Comparison of ENCODE assay signal across 19 mouse cellular contexts in the genomic region with DNA sequence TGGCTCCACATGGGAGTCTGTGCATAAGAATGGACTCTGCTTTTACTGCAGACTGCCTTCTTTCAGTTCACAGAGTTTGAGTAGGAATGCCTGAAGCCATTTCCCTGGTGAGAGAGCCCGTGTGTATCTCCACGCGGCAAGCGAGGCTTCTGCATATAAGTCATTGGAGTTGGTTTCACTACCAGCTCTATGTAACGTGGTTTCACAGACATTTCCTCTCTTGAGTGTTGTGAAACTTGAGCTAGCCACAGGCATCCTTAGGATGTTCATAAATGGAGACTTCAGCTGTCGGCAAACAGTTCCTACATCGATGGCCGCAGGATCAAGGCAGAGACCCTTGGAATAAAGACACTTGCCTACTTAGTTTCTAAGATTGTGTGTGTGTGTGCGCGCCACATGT. TPM values are rescaled to one million over a fixed set of nuclear protein-coding genes. Genes with fewer than 3 reads are reported as not detected.
"Had no signal": no experiment of that assay in that cellular context is flagged by ENCODE, and none has a peak within 500 bp of the region (broad histone marks: within the 10 kb centered on the region; RNA-seq: fewer than 3 reads in every experiment).

No protein-coding gene starts in this region.

- DNase-seq: liver, postnatal 0 days; lung, adult 2 months; lung, postnatal 14 days; lung, postnatal 36 days; right cerebral cortex, postnatal 14 days; thymus, adult 18-20 months; thymus, postnatal 25 days; thymus, postnatal 4 days had no signal

- H3K27ac ChIP-seq: lung, embryonic 15.5 days; macrophage; midbrain, embryonic 13.5 days; midbrain, embryonic 15.5 days; neural tube, embryonic 12.5 days; stomach, embryonic 15.5 days had no signal

- H3K4me3 ChIP-seq: lung, embryonic 15.5 days; megakaryocyte, embryonic 14.5 days; midbrain, embryonic 13.5 days; midbrain, embryonic 15.5 days; neural tube, embryonic 12.5 days; stomach, embryonic 15.5 days had no signal

- ATAC-seq: liver, postnatal 0 days; lung, postnatal 0 days; midbrain, embryonic 13.5 days; midbrain, embryonic 15.5 days had no signal

- H3K4me1 ChIP-seq: lung, embryonic 15.5 days; midbrain, embryonic 13.5 days; midbrain, embryonic 15.5 days; neural tube, embryonic 12.5 days; stomach, embryonic 15.5 days had no signal

RNA-seq across cellular contexts. Expression of a gene that starts 23.9 kb away (rescaled TPM):
- total RNA-seq: monocyte, adult 5-6 weeks; neutrophil, adult 5-6 weeks had no signal
- polyA plus RNA-seq: liver, postnatal 0 days; midbrain, postnatal 0 days had no signal
